Mouse (Mus musculus): ENCODE results near the gene Ehmt1.

- TF ChIP-seq CTCF (conservative IDR thresholded peaks at IDR 0.05; ENCODE audit: insufficient read depth, insufficient read length, low read depth, low read length) (no peak), POLR2A (IDR thresholded peaks at IDR 0.05; ENCODE audit: low read depth, low read length) (no peak)
These were observed 15.1 kb upstream of the Ehmt1 start for GRCm38 (mm10) chr2:24934441-24934963.

All from kidney, adult 2 months (tissue).